Mouse (Mus musculus): ENCODE measurements around the gene Sh3bp1.

Gene Sh3bp1

DNA sequence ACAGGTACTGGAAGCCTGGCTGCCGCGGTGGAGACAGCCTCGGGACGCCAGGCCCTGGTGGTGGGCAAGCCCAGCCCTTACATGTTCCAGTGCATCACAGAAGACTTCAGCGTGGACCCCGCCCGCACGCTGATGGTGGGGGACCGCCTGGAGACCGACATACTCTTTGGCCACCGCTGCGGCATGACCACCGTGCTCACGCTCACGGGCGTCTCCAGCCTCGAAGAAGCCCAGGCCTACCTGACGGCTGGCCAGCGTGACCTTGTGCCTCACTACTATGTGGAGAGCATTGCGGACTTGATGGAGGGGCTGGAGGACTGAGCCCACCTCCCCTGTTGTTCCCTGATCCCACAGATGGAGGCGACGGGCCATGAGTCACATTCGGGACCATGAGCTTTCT lies 18.6 kb downstream of the Sh3bp1 start:
- DNase-seq = no peak

- no peak for DNase-seq
Observed at GRCm38 (mm10) chr15:78919914-78920313, 20.3 kb downstream of the Sh3bp1 start.

GRCm38 (mm10) chr15:78922700-78923099 lies 23.1 kb downstream of the Sh3bp1 start:
- no peak for DNase-seq

- no peak for DNase-seq
Observed at GRCm38 (mm10) chr15:78923585-78923984, 24.0 kb downstream of the Sh3bp1 start.

DNA sequence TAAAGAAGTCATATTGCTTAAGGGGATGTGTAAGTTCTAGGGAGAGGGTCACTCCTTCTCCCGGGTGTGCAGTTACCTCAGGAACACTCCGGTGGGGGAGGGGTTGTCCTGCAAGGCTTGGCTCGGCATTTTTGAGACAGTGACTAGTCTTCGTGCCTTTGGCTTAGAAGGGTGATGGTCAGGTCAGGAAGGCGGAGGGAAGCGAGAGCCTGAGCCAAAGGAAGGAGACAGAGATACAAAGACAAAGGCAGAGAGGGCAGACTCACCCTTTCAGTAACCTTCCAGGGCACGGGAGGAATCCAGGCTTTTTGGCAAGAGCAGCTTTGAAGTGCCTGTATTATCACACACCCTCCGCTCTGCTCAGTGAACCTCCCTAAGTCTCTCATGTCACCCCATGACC lies 25.6 kb downstream of the Sh3bp1 start:
- peak; percentile 57 for DNase-seq

GRCm38 (mm10) chr15:78926021-78926919 lies 26.7 kb downstream of the Sh3bp1 start, which contains the start of gene Lgals1:
Gene Lgals1, plus strand, starts transcription at chr15:78926725.
- DNase-seq = peak; percentile 94

DNA sequence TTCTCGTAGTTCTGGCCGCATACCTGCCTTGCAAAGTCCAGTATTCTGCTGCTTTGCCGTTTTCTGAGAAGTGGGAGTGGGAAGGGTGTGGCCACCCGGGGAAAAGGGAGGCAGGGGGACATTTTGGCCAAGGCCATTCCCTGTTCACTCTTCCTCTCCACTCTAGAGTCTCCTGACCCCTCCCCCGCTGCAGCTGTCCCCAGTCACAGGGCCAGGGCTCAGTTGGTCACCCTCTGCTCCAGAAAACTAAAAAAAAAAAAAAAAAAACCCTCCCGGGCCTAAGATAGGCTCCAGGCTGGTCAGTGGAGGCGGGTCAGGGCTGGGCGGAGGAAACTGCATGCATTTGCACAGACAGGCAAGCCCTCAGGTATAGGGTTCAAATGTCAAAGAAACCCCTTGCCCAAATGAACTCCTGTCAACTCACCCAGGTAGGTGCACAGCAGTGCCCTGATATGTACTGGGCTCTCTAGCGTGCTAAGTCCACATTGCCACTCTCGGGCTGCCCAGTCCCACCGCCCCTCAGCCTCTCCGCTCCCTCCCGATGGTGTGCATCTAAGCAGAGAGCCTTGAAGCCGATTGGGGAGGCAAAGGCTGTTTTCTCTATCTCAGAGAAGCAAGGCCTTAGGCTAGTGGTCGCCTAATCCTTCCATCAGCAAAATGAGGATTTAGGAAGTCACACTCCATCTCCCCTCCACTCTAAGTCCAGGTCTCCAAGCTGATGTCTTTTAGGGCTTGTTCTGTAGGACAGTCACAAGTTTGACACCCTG lies 27.6 kb downstream of the Sh3bp1 start:
- DNase-seq = peak; percentile 52

GRCm38 (mm10) chr15:78927788-78928457 lies 28.4 kb downstream of the Sh3bp1 start:
- peak; percentile 88 for DNase-seq

DNA sequence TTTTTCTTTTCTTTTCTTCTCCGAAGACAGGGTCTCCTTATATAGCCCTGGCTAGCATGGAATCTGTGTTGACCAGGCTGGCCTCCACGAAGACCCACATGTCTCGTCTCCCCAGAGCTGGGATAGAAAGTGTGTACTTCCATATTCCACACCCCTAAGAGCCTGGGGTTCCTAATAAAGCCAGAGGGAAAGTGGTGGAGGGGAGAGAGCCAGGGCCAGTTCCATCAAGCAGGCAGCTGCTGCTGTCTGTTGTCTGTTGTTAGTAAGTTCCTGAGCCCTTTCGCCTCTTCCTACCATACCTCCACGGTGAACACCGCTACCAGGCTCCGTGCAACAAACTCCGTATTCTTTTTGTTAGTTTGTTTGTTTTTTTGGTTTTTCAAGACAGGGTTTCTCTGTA lies 29.0 kb downstream of the Sh3bp1 start:
- DNase-seq = no peak

GRCm38 (mm10) chr15:78930192-78930706 lies 30.7 kb downstream of the Sh3bp1 start:
- DNase-seq = no peak

- no peak for DNase-seq
Observed at GRCm38 (mm10) chr15:78930801-78931426, 31.3 kb downstream of the Sh3bp1 start.

GRCm38 (mm10) chr15:78931577-78931976 lies 32.0 kb downstream of the Sh3bp1 start:
- DNase-seq = peak; percentile 58

DNA sequence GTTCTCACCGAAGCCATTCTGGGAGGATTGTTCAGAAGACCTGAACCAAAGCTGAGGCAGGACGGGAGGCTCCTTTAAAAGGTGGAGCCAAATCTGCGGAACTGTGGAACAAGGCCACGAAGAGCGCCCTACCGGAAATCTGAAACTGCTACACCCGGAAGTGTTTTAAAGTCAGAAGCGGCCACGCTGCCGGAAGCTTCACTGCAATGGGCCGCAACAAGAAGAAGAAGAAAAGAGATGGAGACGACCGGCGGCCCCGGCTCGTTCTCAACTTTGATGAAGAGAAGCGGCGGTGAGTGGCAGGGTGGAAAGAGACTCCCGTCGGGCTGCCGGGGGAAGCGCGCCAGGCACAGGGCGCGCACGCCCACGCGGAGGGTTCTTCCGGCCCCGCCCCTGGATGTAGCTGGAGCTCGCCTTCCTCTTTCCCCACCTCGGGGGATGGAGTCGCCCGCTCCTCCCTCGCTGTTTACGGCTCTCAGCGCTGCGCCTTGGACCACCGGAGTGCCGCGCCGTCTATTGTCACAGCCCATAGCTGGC lies 35.3 kb downstream of the Sh3bp1 start, which contains the start of gene Nol12:
Gene Nol12 (plus strand): TSS at position 150 of the 537 bp plus-strand sequence.
- peak; percentile 90 for DNase-seq

DNA sequence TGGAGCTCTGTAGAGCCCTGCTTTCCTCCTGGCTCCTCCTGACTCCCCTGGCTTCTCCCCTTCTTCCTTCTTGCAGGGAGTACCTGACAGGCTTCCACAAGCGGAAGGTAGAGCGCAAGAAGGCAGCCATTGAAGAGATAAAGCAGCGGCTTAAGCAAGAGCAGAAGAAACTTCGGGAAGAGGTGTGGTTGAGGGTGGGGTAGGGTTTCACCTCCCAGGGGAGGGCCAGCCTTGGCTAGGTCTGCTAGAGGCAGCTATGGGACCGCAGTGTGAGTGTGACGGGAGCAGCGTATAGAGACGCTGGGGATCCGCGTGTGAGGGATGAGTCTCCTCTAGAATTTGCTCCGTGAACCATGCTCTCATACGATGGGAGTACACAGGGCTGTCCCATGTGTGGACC lies 36.8 kb downstream of the Sh3bp1 start:
- no peak for DNase-seq

GRCm38 (mm10) chr15:78937311-78937710 lies 37.7 kb downstream of the Sh3bp1 start:
- DNase-seq = no peak

DNA sequence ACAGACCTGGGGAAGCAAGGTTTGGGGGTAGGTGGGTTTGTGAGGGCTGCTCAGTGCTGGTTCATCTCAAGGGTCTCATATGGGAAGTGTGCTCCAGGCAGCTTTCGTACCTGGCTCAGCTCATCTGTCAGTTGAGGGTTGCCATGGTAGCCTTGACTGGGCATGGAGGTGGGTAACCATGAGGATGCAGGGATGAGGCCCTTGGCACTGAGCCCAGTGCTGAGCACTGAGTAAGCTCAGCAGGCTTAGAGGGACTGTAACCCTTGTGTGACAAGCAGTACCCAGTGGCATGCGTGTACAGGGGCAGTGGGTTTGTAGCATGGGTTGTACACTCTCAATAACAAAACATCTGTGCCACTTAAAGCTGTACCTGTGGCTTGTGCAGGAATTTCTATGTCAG lies 38.4 kb downstream of the Sh3bp1 start:
- DNase-seq = no peak

DNA sequence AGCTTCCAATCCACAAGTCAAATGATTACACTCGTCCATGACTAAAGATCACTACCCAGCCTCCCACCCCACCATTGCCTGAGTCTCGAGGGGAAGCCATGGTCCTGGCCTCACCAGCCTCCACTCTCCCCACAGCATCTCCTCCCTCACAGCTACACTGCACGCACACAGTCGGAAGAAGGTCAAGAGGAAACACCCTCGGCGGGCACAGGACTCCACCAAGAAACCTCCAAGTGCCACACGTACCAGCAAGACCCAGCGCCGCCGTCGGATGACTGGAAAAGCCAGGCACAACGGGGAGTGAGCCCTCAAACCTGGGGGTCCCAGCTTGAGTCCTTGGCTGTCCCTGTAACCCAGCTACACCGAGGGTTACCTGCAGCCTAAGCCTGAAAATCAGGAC lies 40.8 kb downstream of the Sh3bp1 start:
- no peak for DNase-seq

DNA sequence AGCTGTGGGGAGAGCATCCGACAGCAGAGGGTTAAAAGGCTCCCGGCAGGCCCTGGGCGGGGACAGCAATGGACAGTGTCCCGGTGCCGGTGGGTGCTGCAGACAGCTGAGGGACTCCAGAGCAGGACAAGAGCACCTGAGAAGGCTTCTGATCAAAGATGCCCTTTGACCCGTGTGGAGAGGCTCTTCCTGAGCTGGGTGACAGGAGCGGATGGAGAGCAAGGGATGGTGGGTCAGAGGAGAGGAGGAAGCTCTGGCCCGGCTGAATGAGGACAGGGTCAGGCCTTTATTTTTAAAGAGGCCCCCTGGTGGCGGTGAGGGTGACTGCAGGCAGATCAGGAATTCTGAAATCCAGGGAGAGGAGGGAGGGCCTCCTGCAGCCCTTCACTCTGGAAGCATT lies 43.1 kb downstream of the Sh3bp1 start:
- peak; percentile 87 for DNase-seq

DNA sequence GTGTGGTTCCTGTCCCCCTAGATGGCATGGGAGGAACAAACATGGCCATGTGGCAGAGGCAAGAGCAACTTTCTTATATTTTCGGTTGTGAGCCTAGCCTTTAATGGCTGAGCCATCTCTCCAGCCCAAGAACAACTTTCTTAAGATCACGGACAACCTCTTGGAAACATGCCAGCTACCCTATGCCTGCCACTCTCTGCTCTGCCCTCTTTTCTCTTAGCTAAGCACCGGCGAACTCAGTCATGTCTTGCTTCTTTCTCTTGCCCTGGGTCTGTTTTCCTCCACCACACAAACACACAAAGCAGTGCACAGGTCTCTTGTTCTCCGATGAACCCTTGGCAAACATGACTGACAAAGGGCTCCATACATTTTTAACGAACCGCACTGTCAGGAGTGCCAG lies 46.7 kb downstream of the Sh3bp1 start:
- no peak for DNase-seq

DNA sequence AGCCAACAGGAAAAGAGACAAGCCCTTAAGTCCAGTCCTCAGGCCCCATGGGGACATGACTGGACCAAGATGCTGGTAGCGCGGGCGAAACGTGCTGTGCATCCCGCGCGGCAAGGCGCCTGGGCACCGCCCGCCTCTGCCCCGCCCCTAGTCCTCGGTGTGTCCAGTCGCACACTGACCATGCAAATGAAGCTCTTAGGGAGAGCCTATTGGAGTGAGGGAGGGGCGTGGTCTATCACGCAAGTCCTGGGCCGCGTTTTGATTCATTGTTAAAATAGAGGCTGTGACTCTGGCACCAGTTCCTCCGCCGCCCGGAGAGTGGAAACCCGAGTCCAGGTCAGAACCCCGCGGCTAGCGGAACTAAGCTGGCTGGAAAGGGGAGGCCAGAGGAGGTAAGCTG lies 48.1 kb downstream of the Sh3bp1 start, which contains the start of gene Triobp:
Gene Triobp (plus strand): TSS at position 68 of the 400 bp plus-strand sequence.
- DNase-seq = peak; percentile 93

- no peak for DNase-seq
Observed at GRCm38 (mm10) chr15:78948152-78948725, 48.7 kb downstream of the Sh3bp1 start.

DNA sequence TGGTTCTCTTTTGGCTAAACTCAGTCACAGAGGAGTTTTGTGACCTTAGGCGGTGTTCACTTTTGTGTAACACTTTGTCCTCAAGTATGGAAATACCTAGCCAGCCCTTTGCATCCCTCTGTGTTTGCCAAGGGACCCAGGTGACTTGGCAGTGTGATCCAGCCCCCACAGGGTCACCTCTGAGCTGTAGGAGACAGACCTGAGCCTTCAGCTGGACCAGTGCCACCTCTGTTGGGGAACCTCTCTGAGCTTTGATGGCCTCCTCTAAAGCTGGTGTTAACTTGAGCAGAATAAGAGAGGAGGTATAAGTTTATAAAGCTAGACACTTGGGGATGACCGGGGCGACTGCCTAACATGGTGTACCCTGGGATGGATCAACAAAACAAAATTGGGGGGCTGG lies 49.3 kb downstream of the Sh3bp1 start:
- no peak for DNase-seq

Data from kidney, postnatal 14 days (tissue).